Mouse (Mus musculus): Measurements from ENCODE around the gene Rif1.
"Not testable (repeated sequence)": the region's sequence is repeated elsewhere in the genome, so short reads cannot be mapped to it uniquely, and the experiment has no call there.

Gene Rif1

GRCm38 (mm10) chr2:52072065-52072490 lies 554 bp upstream of the Rif1 start:
- no peak for DNase-seq

GRCm38 (mm10) chr2:52073141-52073904 lies 691 bp downstream of the Rif1 start:
- no peak for DNase-seq

GRCm38 (mm10) chr2:52078666-52079065 lies 6.0 kb downstream of the Rif1 start:
- no peak for DNase-seq

- DNase-seq: no peak
Measured at GRCm38 (mm10) chr2:52084013-52084412, 11.4 kb downstream of the Rif1 start.

- no peak for DNase-seq
Measured at GRCm38 (mm10) chr2:52084571-52084970, 11.9 kb downstream of the Rif1 start.

GRCm38 (mm10) chr2:52114086-52114485 lies 41.5 kb downstream of the Rif1 start:
- DNase-seq: no peak

- not testable (repeated sequence) for DNase-seq
Measured at GRCm38 (mm10) chr2:52131370-52131769, 58.7 kb downstream of the Rif1 start.

- DNase-seq: no peak
Measured at GRCm38 (mm10) chr2:52133351-52133750, 60.7 kb downstream of the Rif1 start.

GRCm38 (mm10) chr2:52153064-52153463 lies 80.4 kb downstream of the Rif1 start:
- DNase-seq: no peak

GRCm38 (mm10) chr2:52169243-52170005 lies 96.8 kb downstream of the Rif1 start:
- no peak for DNase-seq

All from kidney, postnatal 14 days (tissue).